Mouse (Mus musculus): ENCODE results near the gene Fzd5.

Fzd5 gene

DNA sequence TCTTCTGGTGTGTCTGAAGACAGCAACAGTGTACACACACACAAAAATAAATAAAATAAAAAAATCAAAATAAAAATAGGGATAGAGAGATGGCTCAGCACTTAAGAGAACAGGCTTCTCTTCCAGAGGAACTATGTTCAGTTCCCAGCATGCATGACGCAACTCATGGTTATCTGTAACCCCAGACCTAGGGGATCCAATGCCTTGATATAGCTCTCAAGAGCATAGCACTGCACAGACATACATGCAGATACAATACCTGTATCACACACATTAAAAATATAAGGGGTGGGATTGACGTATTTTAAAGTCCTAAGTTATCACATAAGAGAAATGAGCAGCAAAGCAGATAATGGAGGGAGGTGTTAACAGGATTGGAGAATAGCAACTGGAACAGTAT is 53.1 kb downstream of the Fzd5 start:
- DNase-seq (ENCODE audit: low spot score in 2 of 2): no peak

DNA sequence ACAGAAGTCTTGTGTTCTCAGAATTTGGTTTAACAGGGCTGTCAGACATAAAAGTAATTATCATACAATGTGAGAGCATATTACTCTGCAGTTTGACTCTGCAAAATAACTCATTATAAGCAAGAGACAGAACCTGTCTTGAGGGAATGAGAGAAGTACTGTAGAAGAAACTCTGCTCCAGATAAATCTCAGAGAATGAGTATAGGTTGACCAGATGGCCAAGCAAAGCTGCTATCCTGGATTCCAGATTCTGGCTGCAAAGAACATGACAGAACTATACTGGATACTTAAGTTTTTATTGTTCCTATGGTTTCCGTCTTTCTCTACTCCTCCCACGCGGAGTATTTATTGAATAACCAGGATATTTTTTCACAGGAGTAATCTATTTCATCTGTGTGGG is 54.5 kb downstream of the Fzd5 start:
- DNase-seq (ENCODE audit: low spot score in 2 of 2): no peak

DNA sequence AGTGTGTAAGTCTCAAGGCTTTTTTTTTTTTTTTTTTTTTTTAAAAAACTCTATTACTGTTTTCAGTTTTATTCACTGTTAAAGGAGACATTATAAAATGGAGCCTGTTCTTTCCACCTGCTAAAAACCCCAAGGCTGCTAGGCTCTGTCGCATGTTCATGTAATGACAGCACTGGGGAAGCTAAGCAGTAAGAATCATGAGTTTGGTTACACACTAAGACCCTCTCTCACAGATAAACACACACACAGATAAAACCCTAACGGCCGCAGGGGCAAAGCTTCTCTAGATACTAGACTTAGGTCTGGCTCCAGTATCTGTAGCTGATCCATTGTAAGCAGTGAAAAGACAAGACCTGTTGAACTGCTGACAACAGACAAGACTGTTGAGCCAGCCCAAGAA is 56.1 kb downstream of the Fzd5 start:
- DNase-seq (ENCODE audit: low spot score in 2 of 2): no peak
